Mouse (Mus musculus): ENCODE measurements around the gene Gm21994. TPM values are rescaled to one million over a fixed set of nuclear protein-coding genes. Genes with fewer than 3 reads are reported as not detected.

The Gm21994 gene
- polyA plus RNA-seq (2014; fragmentation: Illumina TruSeq; extraction: RNeasy Lipid Tissue Mini Kit (QIAGEN cat#74804); ENCODE audit: low read depth, low replicate concordance) = 1.5 TPM

GRCm38 (mm10) chr2:150255491-150255890, at the start of gene Gm21994:
Gene Gm21994, minus strand, starts transcription at chr2:150255591.

GRCm38 (mm10) chr2:150257291-150257690, 1.9 kb upstream of the Gm21994 start, which contains the start of gene Gm14124:
Gene Gm14124, plus strand, starts transcription at chr2:150257517.

GRCm38 (mm10) chr2:150217600-150218362, 37.6 kb downstream of the Gm21994 start, which contains the start of gene Zfp937:
Gene Zfp937, plus strand, starts transcription at chr2:150218073.

Other genes starting within 250 kb of the Gm21994 start
- 6.3 TPM for gene Zfp120, start 118.9 kb downstream of the Gm21994 start, polyA plus RNA-seq (2014; fragmentation: Illumina TruSeq; extraction: RNeasy Lipid Tissue Mini Kit (QIAGEN cat#74804); ENCODE audit: low read depth, low replicate concordance)
- not detected for gene Gm10770, start 75.9 kb downstream of the Gm21994 start, polyA plus RNA-seq (2014; fragmentation: Illumina TruSeq; extraction: RNeasy Lipid Tissue Mini Kit (QIAGEN cat#74804); ENCODE audit: low read depth, low replicate concordance)
- gene Gm14139, start 73.8 kb downstream of the Gm21994 start, polyA plus RNA-seq (2014; fragmentation: Illumina TruSeq; extraction: RNeasy Lipid Tissue Mini Kit (QIAGEN cat#74804); ENCODE audit: low read depth, low replicate concordance) = not detected
- 1.0 TPM for gene Zfp937, start 37.5 kb downstream of the Gm21994 start, polyA plus RNA-seq (2014; fragmentation: Illumina TruSeq; extraction: RNeasy Lipid Tissue Mini Kit (QIAGEN cat#74804); ENCODE audit: low read depth, low replicate concordance)
- not detected for gene Gm14124, start 1.9 kb upstream of the Gm21994 start, polyA plus RNA-seq (2014; fragmentation: Illumina TruSeq; extraction: RNeasy Lipid Tissue Mini Kit (QIAGEN cat#74804); ENCODE audit: low read depth, low replicate concordance)
- gene Gm10130, start 68.1 kb upstream of the Gm21994 start, polyA plus RNA-seq (2014; fragmentation: Illumina TruSeq; extraction: RNeasy Lipid Tissue Mini Kit (QIAGEN cat#74804); ENCODE audit: low read depth, low replicate concordance) = not detected
- gene 3300002I08Rik, start 107.2 kb upstream of the Gm21994 start, polyA plus RNA-seq (2014; fragmentation: Illumina TruSeq; extraction: RNeasy Lipid Tissue Mini Kit (QIAGEN cat#74804); ENCODE audit: low read depth, low replicate concordance) = 2.5 TPM
- 3.7 TPM for gene Zfp442, start 195.9 kb upstream of the Gm21994 start, polyA plus RNA-seq (2014; fragmentation: Illumina TruSeq; extraction: RNeasy Lipid Tissue Mini Kit (QIAGEN cat#74804); ENCODE audit: low read depth, low replicate concordance)
- gene Zfp345, start 229.5 kb upstream of the Gm21994 start, polyA plus RNA-seq (2014; fragmentation: Illumina TruSeq; extraction: RNeasy Lipid Tissue Mini Kit (QIAGEN cat#74804); ENCODE audit: low read depth, low replicate concordance) = not detected